Mouse (Mus musculus) heart, postnatal 0 days (tissue): ENCODE results near the gene Llcfc1. TPM values are rescaled to one million over a fixed set of nuclear protein-coding genes. Genes with fewer than 3 reads are reported as not detected.

ENCODE experiments used
- ATAC-seq: fragments of 200-750 bp; cut with Nextera tagmentation; 2 replicates; pipeline ENCODE4 v1.8.0; 2017; ENCODE audit warnings: low read depth, moderate number of reproducible peaks, moderate library complexity; ENCODE audit not compliant: insufficient read depth
- DNase-seq: peaks from one replicate; pipeline ENCODE4 v3.0.0-alpha.2; 2016; ENCODE audit warnings: low spot score
- H3K27ac ChIP-seq: fragments of 300-500 bp; sonication (generic); 2 replicates; pipeline ENCODE4 v1.5.1; 2014; ENCODE audit warnings: low read depth, mild to moderate bottlenecking
- H3K27me3 ChIP-seq: fragments of 300-500 bp; sonication (generic); 2 replicates; pipeline ENCODE4 v1.6.1; 2014; ENCODE audit warnings: low read length, mixed read lengths; ENCODE audit not compliant: control insufficient read depth, insufficient read depth
- H3K36me3 ChIP-seq: fragments of 300-500 bp; sonication (generic); replicated peaks from 2 replicates; pipeline ENCODE4 v1.6.1; 2014; ENCODE audit warnings: low read length, mixed read lengths; ENCODE audit not compliant: control insufficient read depth, insufficient read depth
- H3K4me1 ChIP-seq: fragments of 300-500 bp; sonication (generic); 2 replicates; pipeline ENCODE4 v1.6.1; 2014; ENCODE audit warnings: antibody characterized with exemption; ENCODE audit not compliant: control insufficient read depth, insufficient read depth
- H3K4me2 ChIP-seq: fragments of 300-500 bp; sonication (generic); 2 replicates; pipeline ENCODE4 v1.6.1; 2014; ENCODE audit warnings: low read depth, mild to moderate bottlenecking, low read length, moderate library complexity
- H3K4me3 ChIP-seq: fragments of 300-500 bp; sonication (generic); 2 replicates; pipeline ENCODE4 v1.5.1; 2014; ENCODE audit warnings: low read depth, low read length
- H3K9ac ChIP-seq: fragments of 300-500 bp; sonication (generic); replicated peaks from 2 replicates; pipeline ENCODE4 v1.6.1; 2014; ENCODE audit warnings: low read depth, low read length, mixed read lengths
- H3K9me3 ChIP-seq: fragments of 300-500 bp; sonication (generic); replicated peaks from 2 replicates; pipeline ENCODE4 v1.6.1; 2016; ENCODE audit warnings: low read length; ENCODE audit not compliant: control insufficient read depth
- CTCF ChIP-seq: IDR thresholded peaks from 2 replicates; pipeline ENCODE4 v1.5.1; 2016; ENCODE audit warnings: antibody characterized with exemption, control low read depth, low read depth
- EP300 ChIP-seq: IDR thresholded peaks from 2 replicates; pipeline ENCODE4 v1.6.1; 2016; ENCODE audit warnings: antibody characterized with exemption, low read depth
- WGBS: fragments of 180-500 bp; shearing (Covaris S2); extraction: QIAGEN DNeasy Blood & Tissue Kit; methylation state at CpG from one replicate; pipeline ENCODE4 v1.1.7; 2014; 5-methylcytosine and 5-hydroxymethylcytosine counted together
- polyA plus RNA-seq: library from polyadenylated mRNA; unstranded; fragments of >200 nt; fragmentation: Nextera tagmentation; extraction: Ambion mirVana; gene quantifications from 2 replicates; pipeline ENCODE4 v1.2.1, GENCODE M21; 2015
- total RNA-seq: library from RNA; depleted of rRNA; stranded (reverse); fragments of >200 nt; gene quantifications from 2 replicates; pipeline ENCODE4 v1.2.3, GENCODE M21; 2014; ENCODE audit warnings: low replicate concordance

Llcfc1 gene
- total and polyA plus RNA-seq, 2 experiments from 2014 or later = not detected

DNA sequence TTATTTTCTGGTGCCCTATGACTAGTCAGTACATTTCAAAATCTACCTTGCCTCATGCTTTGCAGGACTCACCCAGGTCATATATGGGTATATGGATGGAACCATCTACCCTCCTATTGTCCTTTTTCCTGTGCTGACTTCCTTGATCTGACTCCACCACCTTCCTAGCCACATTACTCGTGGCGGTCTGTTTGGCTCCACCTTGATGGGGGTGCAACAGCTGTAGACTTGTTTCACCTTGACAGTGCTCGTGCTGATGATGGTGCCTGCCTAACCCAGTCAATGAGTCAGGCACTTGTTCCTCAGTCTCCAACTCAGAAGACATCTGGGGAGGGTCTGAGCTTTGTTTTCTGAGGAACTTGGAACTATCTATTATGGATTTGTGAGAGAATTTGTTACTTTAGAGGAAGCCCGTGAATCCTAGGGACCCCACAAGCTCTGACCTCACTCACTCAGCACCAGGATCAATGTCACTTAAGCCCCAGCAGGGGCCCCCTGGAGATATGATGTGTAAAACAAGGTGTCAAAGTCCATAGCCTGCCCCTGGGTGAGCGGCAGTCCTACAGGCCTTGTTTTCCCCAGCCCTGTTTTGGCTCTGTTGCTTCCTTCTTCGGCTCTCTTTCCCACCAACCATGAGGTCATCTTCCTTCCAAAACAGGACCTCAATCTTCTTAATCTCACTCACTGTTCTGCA lies 42.9 kb upstream of the Llcfc1 start:
- no peak overlapping the region for H3K4me3 ChIP-seq
- H3K27me3 ChIP-seq = no peaks in the 10 kb centered on the region
- H3K36me3 ChIP-seq = no peaks in the 10 kb centered on the region
- H3K27ac ChIP-seq = no peak overlapping the region
- ATAC-seq (no peak), DNase-seq (no peak)
- no peak for TF ChIP-seq CTCF
- TF ChIP-seq EP300 = no peak
- WGBS = 43% methylated on average over 6 of the region's 6 CpGs
- no peak overlapping the region for H3K4me2 ChIP-seq
- no peak overlapping the region for H3K9ac ChIP-seq
- no peaks in the 10 kb centered on the region for H3K9me3 ChIP-seq
- H3K4me1 ChIP-seq = no peaks in the 10 kb centered on the region

DNA sequence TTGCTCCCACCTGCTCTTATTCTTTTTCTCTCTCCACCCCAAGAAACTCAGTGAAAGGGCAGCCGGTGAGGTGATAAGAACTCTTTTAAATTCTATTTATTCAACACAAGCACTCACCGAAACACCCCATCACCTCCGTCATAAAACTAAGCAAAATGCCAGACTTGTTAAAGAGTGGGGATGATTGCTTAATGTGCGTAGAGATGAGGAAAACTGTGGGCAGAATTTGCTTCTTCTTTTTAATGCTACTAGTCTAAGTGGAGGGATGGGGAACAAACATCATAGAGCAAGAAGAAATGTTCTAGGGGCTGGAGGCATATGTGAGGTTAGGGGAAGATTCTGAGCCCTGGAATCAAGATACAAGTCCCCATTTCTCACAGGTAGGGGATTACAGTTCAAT lies 41.5 kb upstream of the Llcfc1 start:
- 77% methylated on average over 4 of the region's 4 CpGs for WGBS
- no peak overlapping the region for H3K9ac ChIP-seq
- no peaks in the 10 kb centered on the region for H3K9me3 ChIP-seq
- no peaks in the 10 kb centered on the region for H3K4me1 ChIP-seq
- DNase-seq (no peak), ATAC-seq (no peak)
- no peak overlapping the region for H3K27ac ChIP-seq
- H3K4me3 ChIP-seq = no peak overlapping the region
- no peak overlapping the region for H3K4me2 ChIP-seq
- TF ChIP-seq CTCF (no peak), EP300 (no peak)
- H3K36me3 ChIP-seq = no peaks in the 10 kb centered on the region
- H3K27me3 ChIP-seq = no peaks in the 10 kb centered on the region

DNA sequence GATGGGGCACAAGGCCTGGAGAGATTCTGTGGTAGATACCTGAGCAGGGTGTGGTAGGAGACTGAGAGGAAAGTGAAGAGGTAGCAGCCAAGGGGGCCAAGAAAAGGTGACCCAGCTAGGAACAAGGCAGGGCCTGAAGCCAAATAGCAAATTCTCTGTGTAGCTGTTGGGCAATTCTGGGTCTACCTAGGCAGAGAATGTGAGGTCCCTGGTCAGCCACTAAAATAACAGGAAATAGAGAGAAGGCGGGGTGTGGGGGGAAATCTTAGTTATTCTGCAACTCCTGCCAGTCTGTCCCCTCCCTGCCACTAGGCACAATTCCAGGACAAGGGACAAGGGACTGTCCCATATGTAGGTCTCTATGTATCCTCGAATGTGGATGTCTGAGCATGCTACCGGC lies 41.0 kb upstream of the Llcfc1 start:
- no peak for ATAC-seq
- no peak overlapping the region for H3K9ac ChIP-seq
- no peaks in the 10 kb centered on the region for H3K9me3 ChIP-seq
- no peaks in the 10 kb centered on the region for H3K4me1 ChIP-seq
- no peak overlapping the region for H3K4me2 ChIP-seq
- 75% methylated on average over 3 of the region's 3 CpGs for WGBS
- no peak overlapping the region for H3K27ac ChIP-seq
- TF ChIP-seq CTCF (no peak), EP300 (no peak)
- no peak for DNase-seq
- H3K36me3 ChIP-seq = no peaks in the 10 kb centered on the region
- H3K27me3 ChIP-seq = no peaks in the 10 kb centered on the region
- H3K4me3 ChIP-seq = no peak overlapping the region

DNA sequence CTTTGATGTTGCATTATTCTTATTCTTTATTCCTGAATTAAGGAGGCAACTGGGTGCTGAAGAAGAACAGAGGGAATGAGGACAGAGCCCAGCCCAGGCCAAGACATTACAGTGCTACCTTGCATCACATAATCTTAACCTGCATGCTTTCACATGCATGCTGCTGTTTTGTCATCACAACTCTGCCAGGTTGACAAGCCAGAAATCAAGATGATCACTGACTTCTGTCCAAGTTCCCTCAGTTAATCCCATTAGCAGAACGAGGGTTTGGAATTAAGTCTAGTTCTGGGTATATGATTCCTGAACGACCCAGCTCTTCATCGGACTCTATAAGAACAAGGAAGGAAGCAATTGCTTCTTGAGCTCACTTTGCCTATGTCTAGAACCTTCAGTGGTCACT lies 38.0 kb upstream of the Llcfc1 start:
- no peak overlapping the region for H3K27ac ChIP-seq
- no peak overlapping the region for H3K4me2 ChIP-seq
- H3K9ac ChIP-seq = no peak overlapping the region
- TF ChIP-seq CTCF (no peak), EP300 (no peak)
- H3K36me3 ChIP-seq = no peaks in the 10 kb centered on the region
- DNase-seq (no peak), ATAC-seq (no peak)
- no peak overlapping the region for H3K4me3 ChIP-seq
- no peaks in the 10 kb centered on the region for H3K4me1 ChIP-seq
- 78% methylated on average over 3 of the region's 3 CpGs for WGBS
- no peaks in the 10 kb centered on the region for H3K9me3 ChIP-seq
- no peaks in the 10 kb centered on the region for H3K27me3 ChIP-seq

DNA sequence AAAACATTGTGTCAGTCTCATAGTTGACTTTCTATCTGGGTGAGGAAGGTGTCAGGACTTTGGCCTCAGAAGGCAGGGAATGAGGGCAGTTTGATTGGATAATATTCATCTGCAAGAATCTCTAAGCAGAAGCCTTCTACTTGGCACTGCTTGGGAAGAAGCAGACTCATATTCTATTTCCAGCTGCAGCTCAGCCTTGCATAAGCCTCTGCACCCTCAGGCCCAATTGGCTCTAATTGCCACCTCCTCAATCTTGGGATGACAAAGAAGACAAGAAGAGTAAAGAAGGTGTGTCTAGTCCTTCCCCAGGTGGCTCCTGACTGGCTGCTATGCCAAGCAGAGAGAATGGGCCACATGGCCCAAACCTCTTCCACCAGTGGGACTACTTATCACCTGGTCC lies 37.6 kb upstream of the Llcfc1 start:
- H3K9ac ChIP-seq = no peak overlapping the region
- no peak overlapping the region for H3K27ac ChIP-seq
- H3K4me1 ChIP-seq = no peaks in the 10 kb centered on the region
- DNase-seq (no peak), ATAC-seq (no peak)
- H3K36me3 ChIP-seq = no peaks in the 10 kb centered on the region
- H3K4me3 ChIP-seq = no peak overlapping the region
- TF ChIP-seq EP300 = no peak
- no peak for TF ChIP-seq CTCF
- H3K27me3 ChIP-seq = no peaks in the 10 kb centered on the region
- H3K4me2 ChIP-seq = no peak overlapping the region
- H3K9me3 ChIP-seq = no peaks in the 10 kb centered on the region

DNA sequence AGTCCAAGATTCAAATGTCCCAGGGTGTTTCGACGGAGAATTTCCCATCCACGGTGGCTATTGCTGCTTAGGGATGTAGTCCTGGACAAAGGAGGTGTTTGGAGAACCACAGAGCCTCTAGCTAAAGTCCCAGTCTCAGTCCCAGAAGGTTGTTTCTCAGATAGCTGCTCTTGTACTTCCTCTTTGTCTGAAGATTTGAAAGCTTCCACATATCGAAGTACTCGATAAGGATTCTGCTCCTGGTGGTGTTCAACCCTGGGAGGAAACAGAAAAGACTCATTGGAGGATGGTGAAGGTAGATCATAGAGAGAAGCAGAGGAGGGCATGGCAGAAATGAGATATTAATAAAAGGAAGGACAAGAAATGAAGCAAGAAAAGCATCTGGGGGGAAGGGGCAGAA lies 31.1 kb upstream of the Llcfc1 start:
- Histone ChIP-seq H3K4me3 (no peak overlapping the region), H3K4me2 (no peak overlapping the region), H3K36me3 (no peaks in the 10 kb centered on the region), H3K27ac (no peak overlapping the region), H3K4me1 (no peaks in the 10 kb centered on the region), H3K9ac (no peak overlapping the region), H3K9me3 (no peaks in the 10 kb centered on the region), H3K27me3 (no peaks in the 10 kb centered on the region)
- no peak for ATAC-seq
- TF ChIP-seq CTCF = no peak
- no peak for TF ChIP-seq EP300
- 74% methylated on average over 5 of the region's 5 CpGs for WGBS
- no peak for DNase-seq
